Mouse (Mus musculus) erythroblast, embryonic 14.5 days (primary cell): ENCODE data around the gene Rab11fip5.

ENCODE experiments used
- GATA1 ChIP-seq: IDR thresholded peaks from 2 replicates; pipeline ENCODE4 v1.6.1; 2012; ENCODE audit warnings: low read length, inconsistent platforms, mixed read lengths
- TAL1 ChIP-seq: IDR thresholded peaks from 3 replicates; pipeline ENCODE4 v1.6.1; 2012; ENCODE audit warnings: low read length, inconsistent platforms, mixed read lengths

DNA sequence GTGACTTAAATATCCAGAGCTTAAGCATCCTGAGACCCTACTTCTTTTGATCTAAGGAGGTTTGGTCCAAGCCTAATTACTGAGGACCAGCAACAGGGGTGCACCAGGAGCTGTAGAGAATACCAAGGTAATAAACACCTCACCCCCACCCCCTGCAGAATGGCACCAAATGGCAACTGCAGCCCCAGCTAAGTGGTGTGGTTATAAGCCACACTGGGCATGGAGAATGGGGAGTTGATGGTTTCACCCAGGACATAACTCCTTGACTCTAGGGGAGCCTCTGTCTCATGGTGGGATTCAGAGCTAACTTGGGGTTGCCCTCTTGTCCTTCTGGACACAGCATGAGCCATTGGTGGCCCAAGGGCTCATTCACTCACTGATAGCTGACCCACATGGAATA lies 40.2 kb downstream of the Rab11fip5 start:
- TF ChIP-seq GATA1 (no peak), TAL1 (no peak)
